Mouse (Mus musculus) myocyte (in vitro differentiated cells): ENCODE results near the gene Ppp2r2c. TPM values are rescaled to one million over a fixed set of nuclear protein-coding genes. Genes with fewer than 3 reads are reported as not detected.

ENCODE experiments used
- H3K27me3 ChIP-seq: one replicate; pipeline ENCODE4 v1.6.1; 2011; ENCODE audit not compliant: control insufficient read depth, insufficient read depth, insufficient read length
- H3K36me3 ChIP-seq: one replicate; pipeline ENCODE4 v1.6.1; 2011; ENCODE audit not compliant: control insufficient read depth, insufficient read depth
- H3K4me2 ChIP-seq: one replicate; pipeline ENCODE4 v1.6.1; 2011; ENCODE audit warnings: low read depth, control low read depth
- H3K4me3 ChIP-seq: one replicate; pipeline ENCODE4 v1.5.1; 2011; ENCODE audit warnings: mild to moderate bottlenecking, control low read depth, moderate library complexity
- H3K79me2 ChIP-seq: one replicate; pipeline ENCODE4 v1.6.1; 2011; ENCODE audit not compliant: control insufficient read depth, insufficient read depth
- H3ac ChIP-seq: one replicate; pipeline ENCODE4 v1.6.1; 2011; ENCODE audit not compliant: control insufficient read depth, insufficient read length
- CEBPB ChIP-seq: IDR thresholded peaks from 2 replicates; pipeline ENCODE4 v1.6.1; 2011; ENCODE audit warnings: mild to moderate bottlenecking, moderate library complexity; ENCODE audit not compliant: poor library complexity, insufficient read depth, severe bottlenecking
- E2F4 ChIP-seq: IDR thresholded peaks from one replicate; pipeline ENCODE4 v1.6.1; 2011; ENCODE audit warnings: mild to moderate bottlenecking, control low read depth, moderate library complexity; ENCODE audit not compliant: insufficient read depth
- MAX ChIP-seq: IDR thresholded peaks from one replicate; pipeline ENCODE4 v1.6.1; 2011; ENCODE audit warnings: low read depth, mild to moderate bottlenecking, control low read depth
- MYOD1 ChIP-seq, 3 experiments: IDR thresholded peaks; one replicate each; pipeline ENCODE4 v1.6.1; 2011; ENCODE audit warnings: control low read depth in 2 of 3, low read depth in 2 of 3, mild to moderate bottlenecking in 2 of 3, moderate library complexity in 1 of 3; ENCODE audit not compliant: insufficient read length in 2 of 3, control insufficient read depth in 1 of 3
- MYOG ChIP-seq, 3 experiments: IDR thresholded peaks; one replicate each; pipeline ENCODE4 v1.6.1; 2011; ENCODE audit warnings: control low read depth in 2 of 3, low read depth in 2 of 3, mild to moderate bottlenecking in 2 of 3; ENCODE audit not compliant: insufficient read length in 2 of 3, control insufficient read depth in 1 of 3, insufficient read depth in 1 of 3
- POLR2A ChIP-seq: IDR thresholded peaks from one replicate; pipeline ENCODE4 v1.6.1; 2011; ENCODE audit warnings: low read depth, mild to moderate bottlenecking, control low read depth, moderate library complexity; ENCODE audit not compliant: insufficient read length
- POLR2AphosphoS2 ChIP-seq: IDR thresholded peaks from one replicate; pipeline ENCODE4 v1.6.1; 2011; ENCODE audit warnings: low read depth, control low read depth; ENCODE audit not compliant: insufficient read length
- REST ChIP-seq: IDR thresholded peaks from one replicate; pipeline ENCODE4 v1.6.1; 2011; ENCODE audit warnings: mild to moderate bottlenecking, control low read depth, moderate library complexity; ENCODE audit not compliant: insufficient read depth, insufficient read length
- SRF ChIP-seq: IDR thresholded peaks from one replicate; pipeline ENCODE4 v1.6.1; 2011; ENCODE audit warnings: low read depth; ENCODE audit not compliant: control insufficient read depth, insufficient read length
- TCF12 ChIP-seq: IDR thresholded peaks from one replicate; pipeline ENCODE4 v1.6.1; 2011; ENCODE audit warnings: mild to moderate bottlenecking, control low read depth; ENCODE audit not compliant: poor library complexity, insufficient read depth, severe bottlenecking
- TCF3 ChIP-seq: IDR thresholded peaks from one replicate; pipeline ENCODE4 v1.6.1; 2011; ENCODE audit warnings: low read depth, control low read depth; ENCODE audit not compliant: insufficient read length
- USF1 ChIP-seq: IDR thresholded peaks from one replicate; pipeline ENCODE4 v1.6.1; 2011; ENCODE audit warnings: low read depth, mild to moderate bottlenecking, control low read depth, moderate library complexity
- polyA plus RNA-seq: library from polyadenylated mRNA; unstranded; fragments of >200 nt; fragmentation: generic; extraction: Trizol; gene quantifications from one replicate; pipeline ENCODE4 v1.2.1, GENCODE M21; 2012; ENCODE audit warnings: missing spikeins

Gene Ppp2r2c
- polyA plus RNA-seq, 1 experiment, result 0.01 TPM

DNA sequence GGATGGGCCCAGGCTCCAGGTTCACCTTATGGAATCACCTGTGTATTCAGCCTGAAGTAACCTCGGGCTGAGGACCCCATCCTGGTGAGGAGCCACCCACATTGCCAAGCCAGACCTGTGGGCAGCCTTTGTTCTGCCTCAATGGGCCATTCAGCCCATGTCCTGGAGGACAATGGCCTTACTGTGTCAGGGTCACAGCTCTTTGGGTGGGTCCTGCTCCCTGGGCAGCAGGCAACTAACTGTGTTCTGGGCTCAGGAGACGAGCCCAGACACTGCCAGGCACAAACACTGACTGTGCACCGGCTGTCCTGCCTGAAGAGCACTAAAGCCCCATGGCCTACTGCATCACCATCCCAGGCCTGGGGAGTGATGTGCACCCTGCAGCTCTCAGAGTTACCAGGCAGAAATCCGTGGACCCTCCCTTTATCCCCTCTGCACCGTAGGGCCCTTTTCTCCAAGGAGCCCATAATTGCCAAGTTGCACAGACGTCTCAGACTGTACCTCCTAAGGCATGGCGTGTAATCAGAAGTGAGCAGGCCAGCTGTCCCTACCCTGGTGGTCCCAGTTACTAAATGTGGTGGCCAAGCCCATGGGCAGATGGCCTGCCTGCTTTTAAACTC is 8.6 kb downstream of the Ppp2r2c start:
- no peak overlapping the region for H3K4me2 ChIP-seq
- H3K79me2 ChIP-seq, result no peaks in the 10 kb centered on the region
- TF ChIP-seq MYOD1 (IDR thresholded peaks at IDR 0.05; ENCODE audit: control insufficient read depth in 1 of 3, insufficient read length in 2 of 3, low read depth in 2 of 3) (no peak), CEBPB (no peak), POLR2AphosphoS2 (no peak), TCF3 (no peak), USF1 (no peak), E2F4 (no peak), MYOG (IDR thresholded peaks at IDR 0.05; ENCODE audit: control insufficient read depth in 1 of 3, insufficient read depth in 1 of 3, insufficient read length in 2 of 3, low read depth in 2 of 3) (no peak), TCF12 (no peak), REST (no peak), SRF (no peak), MAX (no peak), POLR2A (no peak)
- peaks cover 92% of the 10 kb centered on the region for H3K27me3 ChIP-seq
- H3ac ChIP-seq, result no peak overlapping the region
- no peak overlapping the region for H3K4me3 ChIP-seq
- H3K36me3 ChIP-seq, result no peaks in the 10 kb centered on the region

- no peak overlapping the region for H3ac ChIP-seq
- H3K4me2 ChIP-seq, result no peak overlapping the region
- no peaks in the 10 kb centered on the region for H3K79me2 ChIP-seq
- H3K36me3 ChIP-seq, result no peaks in the 10 kb centered on the region
- H3K4me3 ChIP-seq, result no peak overlapping the region
- H3K27me3 ChIP-seq, result peaks cover 95% of the 10 kb centered on the region
- TF ChIP-seq MYOD1 (IDR thresholded peaks at IDR 0.05; ENCODE audit: control insufficient read depth in 1 of 3, insufficient read length in 2 of 3, low read depth in 2 of 3), result no peak
- TF ChIP-seq CEBPB, result no peak
- no peak for TF ChIP-seq POLR2AphosphoS2
- TF ChIP-seq TCF3, result no peak
- TF ChIP-seq REST, result no peak
- TF ChIP-seq E2F4, result no peak
- no peak for TF ChIP-seq USF1
- no peak for TF ChIP-seq POLR2A
- TF ChIP-seq SRF, result no peak
- no peak for TF ChIP-seq MYOG (IDR thresholded peaks at IDR 0.05; ENCODE audit: control insufficient read depth in 1 of 3, insufficient read depth in 1 of 3, insufficient read length in 2 of 3, low read depth in 2 of 3)
- TF ChIP-seq TCF12, result no peak
- no peak for TF ChIP-seq MAX
Observed at GRCm38 (mm10) chr5:36877641-36878040, 9.3 kb downstream of the Ppp2r2c start.

- H3K79me2 ChIP-seq, result no peaks in the 10 kb centered on the region
- H3K4me2 ChIP-seq, result no peak overlapping the region
- H3ac ChIP-seq, result no peak overlapping the region
- H3K36me3 ChIP-seq, result no peaks in the 10 kb centered on the region
- no peak overlapping the region for H3K4me3 ChIP-seq
- no peak for TF ChIP-seq TCF12
- TF ChIP-seq TCF3, result no peak
- TF ChIP-seq E2F4, result no peak
- no peak for TF ChIP-seq USF1
- no peak for TF ChIP-seq CEBPB
- TF ChIP-seq POLR2AphosphoS2, result no peak
- TF ChIP-seq REST, result no peak
- TF ChIP-seq MYOD1 (IDR thresholded peaks at IDR 0.05; ENCODE audit: control insufficient read depth in 1 of 3, insufficient read length in 2 of 3, low read depth in 2 of 3), result no peak
- TF ChIP-seq MYOG (IDR thresholded peaks at IDR 0.05; ENCODE audit: control insufficient read depth in 1 of 3, insufficient read depth in 1 of 3, insufficient read length in 2 of 3, low read depth in 2 of 3), result no peak
- TF ChIP-seq POLR2A, result no peak
- TF ChIP-seq MAX, result no peak
- TF ChIP-seq SRF, result no peak
- H3K27me3 ChIP-seq, result peaks cover 97% of the 10 kb centered on the region
Observed at GRCm38 (mm10) chr5:36878801-36879200, 10.5 kb downstream of the Ppp2r2c start.

DNA sequence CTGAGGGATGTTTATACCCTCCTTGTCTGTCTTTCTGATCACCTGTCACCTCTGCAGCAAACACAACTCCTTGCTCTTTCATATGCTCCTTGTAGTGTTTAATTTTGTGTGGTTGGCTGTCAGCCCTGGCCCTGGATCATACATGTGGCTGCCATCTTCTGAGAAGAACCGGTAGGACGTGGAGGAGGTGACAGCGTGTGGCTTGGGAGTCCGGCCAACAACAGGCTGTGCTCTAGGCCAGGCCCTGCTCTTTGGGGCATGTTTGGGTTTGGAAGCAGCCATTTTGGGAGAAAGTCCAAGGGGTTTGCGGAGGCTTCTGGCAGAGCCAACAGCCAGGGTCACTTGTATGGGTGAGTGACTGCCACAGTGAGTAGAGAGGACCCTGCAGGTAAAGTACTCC is 12.3 kb downstream of the Ppp2r2c start:
- H3K4me2 ChIP-seq, result no peak overlapping the region
- TF ChIP-seq REST (no peak), USF1 (no peak), POLR2AphosphoS2 (no peak), MYOD1 (IDR thresholded peaks at IDR 0.05; ENCODE audit: control insufficient read depth in 1 of 3, insufficient read length in 2 of 3, low read depth in 2 of 3) (no peak), E2F4 (no peak), TCF12 (no peak), MAX (no peak)

GRCm38 (mm10) chr5:36883516-36883915 is 15.2 kb downstream of the Ppp2r2c start:
- H3K4me3 ChIP-seq, result no peak overlapping the region
- no peak overlapping the region for H3K4me2 ChIP-seq
- peaks cover 89% of the 10 kb centered on the region for H3K27me3 ChIP-seq
- no peak overlapping the region for H3ac ChIP-seq
- no peak for TF ChIP-seq POLR2A
- no peak for TF ChIP-seq SRF
- no peak for TF ChIP-seq POLR2AphosphoS2
- no peak for TF ChIP-seq TCF12
- no peak for TF ChIP-seq REST
- TF ChIP-seq E2F4, result no peak
- no peaks in the 10 kb centered on the region for H3K36me3 ChIP-seq
- no peaks in the 10 kb centered on the region for H3K79me2 ChIP-seq

More for the DNA sequence above, 12.3 kb downstream of the Ppp2r2c start:
- H3K36me3 ChIP-seq, result no peaks in the 10 kb centered on the region
- H3K79me2 ChIP-seq, result no peaks in the 10 kb centered on the region
- H3ac ChIP-seq, result no peak overlapping the region
- no peak overlapping the region for H3K4me3 ChIP-seq
- peaks cover 91% of the 10 kb centered on the region for H3K27me3 ChIP-seq
